Mouse (Mus musculus): ENCODE data around the gene Adat3. TPM values are rescaled to one million over a fixed set of nuclear protein-coding genes. Genes with fewer than 3 reads are reported as not detected.
A peak's percentile ranks its signal among the peaks of the same experiment; 100 is the strongest.

The Adat3 gene
- polyA plus RNA-seq, 1 experiment from 2014 or later: 4.8 TPM

GRCm38 (mm10) chr10:80619465-80620244, 17.0 kb downstream of the Adat3 start:
- no peak overlapping the region for H3K4me2 ChIP-seq
- no peaks in the 10 kb centered on the region for H3K9me3 ChIP-seq (replicated peaks)
- 37% methylated on average over 8 of the region's 8 CpGs for WGBS
- H3K36me3 ChIP-seq (ENCODE audit: poor library complexity, severe bottlenecking): peaks cover 15% of the 10 kb centered on the region
- no peak for ATAC-seq
- no peak overlapping the region for H3K9ac ChIP-seq
- H3K4me3 ChIP-seq: no peak overlapping the region
- H3K27me3 ChIP-seq: no peaks in the 10 kb centered on the region
- H3K4me1 ChIP-seq: peaks cover 24% of the 10 kb centered on the region
- H3K27ac ChIP-seq: no peak overlapping the region

DNA sequence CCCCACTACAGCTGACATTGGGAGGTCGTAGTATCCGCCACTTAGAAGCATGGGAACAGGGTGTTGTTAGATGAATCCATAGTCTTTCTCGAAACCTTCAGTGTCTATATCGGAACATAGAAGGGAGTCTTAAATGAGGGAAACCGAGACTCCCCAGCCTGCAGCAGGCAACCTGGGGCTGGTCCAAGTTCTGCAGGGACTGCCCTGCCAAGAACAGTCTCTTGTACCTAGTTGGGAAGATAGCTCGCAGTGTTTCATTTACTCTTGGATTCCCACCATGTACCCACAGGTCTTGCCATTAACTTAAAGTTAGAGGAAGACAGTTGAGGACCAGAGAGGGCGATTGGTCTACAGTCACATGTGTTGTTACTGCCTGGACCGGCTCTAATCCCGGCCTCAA, 17.7 kb downstream of the Adat3 start:
- Histone ChIP-seq H3K9ac (no peak overlapping the region), H3K9me3 (replicated peaks) (no peaks in the 10 kb centered on the region), H3K36me3 (ENCODE audit: poor library complexity, severe bottlenecking) (peaks cover 8% of the 10 kb centered on the region), H3K4me3 (no peak overlapping the region), H3K27me3 (no peaks in the 10 kb centered on the region), H3K4me2 (no peak overlapping the region), H3K27ac (no peak overlapping the region), H3K4me1 (peaks cover 32% of the 10 kb centered on the region)
- ATAC-seq: no peak
- 88% methylated on average over 9 of the region's 9 CpGs for WGBS

- Histone ChIP-seq H3K4me1 (peaks cover 36% of the 10 kb centered on the region), H3K27me3 (no peaks in the 10 kb centered on the region), H3K9me3 (replicated peaks) (no peaks in the 10 kb centered on the region), H3K27ac (peak overlapping the region; percentile 95), H3K9ac (peak overlapping the region; percentile 67), H3K4me2 (peak overlapping the region; percentile 99), H3K36me3 (ENCODE audit: poor library complexity, severe bottlenecking) (peaks cover 2% of the 10 kb centered on the region; the same call in 1 of the 2 replicates), H3K4me3 (peak overlapping the region; percentile 88)
- no peak for ATAC-seq
- WGBS: 56% methylated on average over 16 of the region's 16 CpGs
These were observed 18.4 kb downstream of the Adat3 start for GRCm38 (mm10) chr10:80620796-80621689.

DNA sequence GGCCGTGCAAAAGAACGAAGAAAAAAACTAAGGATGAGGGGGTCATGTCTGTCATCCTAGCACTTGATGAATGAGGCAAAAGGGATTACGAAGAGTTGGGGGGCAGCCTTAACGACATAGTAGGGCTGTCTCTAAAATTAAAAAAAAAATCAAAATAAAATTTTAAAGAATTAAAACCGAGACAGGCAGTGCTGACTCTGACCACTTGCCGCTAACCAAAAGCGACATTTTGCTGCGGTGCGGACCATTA, 18.9 kb downstream of the Adat3 start:
- H3K4me2 ChIP-seq: peak overlapping the region; percentile 99
- no peaks in the 10 kb centered on the region for H3K27me3 ChIP-seq
- 4% methylated on average over 9 of the region's 9 CpGs for WGBS
- H3K36me3 ChIP-seq (ENCODE audit: poor library complexity, severe bottlenecking): no peaks in the 10 kb centered on the region
- ATAC-seq: peak; percentile 2; the same call in 1 of the 2 replicates
- H3K4me1 ChIP-seq: peaks cover 36% of the 10 kb centered on the region
- H3K27ac ChIP-seq: peak overlapping the region; percentile 95
- H3K9me3 ChIP-seq (replicated peaks): no peaks in the 10 kb centered on the region
- H3K4me3 ChIP-seq: peak overlapping the region; percentile 88
- peak overlapping the region; percentile 67 for H3K9ac ChIP-seq

DNA sequence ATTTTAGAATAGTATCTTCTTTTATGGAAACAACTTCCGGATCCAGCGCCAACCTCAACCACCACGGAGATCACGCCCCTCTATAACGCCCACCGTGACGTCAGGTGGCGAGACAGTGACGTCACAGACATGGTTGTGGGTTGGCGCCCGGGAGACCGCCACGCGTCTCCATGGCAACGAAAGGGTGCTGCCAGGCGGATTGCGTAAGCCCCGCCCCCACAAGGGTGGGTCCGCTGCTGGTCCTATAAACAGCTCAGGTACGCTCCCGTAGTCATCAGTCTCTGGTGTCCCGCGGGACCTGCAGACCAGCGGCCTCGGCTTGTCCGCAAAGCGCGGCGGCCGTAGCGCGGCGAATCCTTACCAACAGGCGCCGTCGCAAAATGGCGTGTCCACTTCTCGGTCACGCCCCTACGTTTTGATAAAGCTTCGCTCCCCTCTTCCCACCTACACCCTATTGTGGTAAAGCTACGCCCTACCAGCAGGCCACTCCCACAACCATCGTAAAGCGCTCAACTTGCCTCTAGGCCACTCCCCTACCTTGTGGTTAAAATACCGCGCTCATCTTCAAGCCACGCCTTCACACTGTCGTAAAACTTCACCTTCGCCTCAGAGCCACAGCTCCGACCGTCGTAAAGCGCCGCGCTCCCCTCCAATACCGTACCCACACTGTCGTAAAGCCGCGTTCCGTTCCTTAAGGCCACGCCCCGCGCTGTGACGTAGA, 19.4 kb downstream of the Adat3 start:
- peak; percentile 96 for ATAC-seq
- Histone ChIP-seq H3K27ac (peak overlapping the region; percentile 95), H3K27me3 (no peaks in the 10 kb centered on the region), H3K9ac (peak overlapping the region; percentile 93), H3K4me3 (peak overlapping the region; percentile 88), H3K4me2 (peak overlapping the region; percentile 99), H3K36me3 (ENCODE audit: poor library complexity, severe bottlenecking) (no peaks in the 10 kb centered on the region), H3K4me1 (peaks cover 36% of the 10 kb centered on the region), H3K9me3 (replicated peaks) (no peaks in the 10 kb centered on the region)
- WGBS: under 1% methylated on average over 64 of the region's 64 CpGs

DNA sequence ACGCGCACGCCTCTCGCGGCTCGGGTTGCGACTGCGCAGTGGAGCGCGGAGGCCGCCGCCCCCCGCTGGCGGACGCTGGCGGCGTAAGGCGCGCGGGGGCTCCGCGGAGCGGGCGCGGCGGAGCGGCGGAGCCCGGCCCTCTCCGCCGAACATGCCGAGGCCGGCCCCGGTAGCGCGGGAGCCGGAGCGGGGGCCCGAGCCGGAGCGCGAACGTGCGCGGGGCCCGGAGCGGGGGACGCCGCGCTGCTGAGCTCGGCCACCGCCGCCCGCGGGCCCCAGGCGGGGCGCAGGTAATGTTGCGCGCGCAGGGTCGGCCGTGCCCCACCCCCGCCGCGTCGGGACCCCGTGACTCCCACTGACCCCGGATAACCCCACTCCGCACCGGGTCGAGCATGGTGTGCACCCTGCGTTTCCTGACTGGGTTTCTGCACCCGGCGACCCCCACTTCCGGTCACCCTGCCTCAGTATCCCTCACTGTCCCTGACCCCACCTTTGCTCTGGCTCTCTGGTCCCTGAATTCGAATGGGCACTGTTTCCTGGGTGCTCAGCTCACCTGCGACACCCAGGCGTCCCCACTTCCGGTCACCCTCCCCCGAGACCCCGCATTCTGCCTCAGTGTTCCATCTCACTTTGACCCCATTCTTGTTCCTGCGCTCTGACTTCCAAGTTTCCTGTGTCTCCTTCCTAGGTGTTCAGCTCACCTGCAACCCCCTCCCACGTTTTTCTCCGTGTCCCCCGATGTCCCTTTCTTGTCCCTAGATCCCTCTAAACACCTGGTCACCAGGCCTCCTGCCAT, 20.2 kb downstream of the Adat3 start, which contains the start of gene Csnk1g2:
TSS of gene Csnk1g2 (plus strand) at position 178 of the 796 bp plus-strand sequence.
- peak; percentile 2 for ATAC-seq
- Histone ChIP-seq H3K4me1 (peaks cover 42% of the 10 kb centered on the region), H3K4me2 (peak within 1 kb of the TSS; percentile 99), H3K9me3 (replicated peaks) (no peaks in the 10 kb centered on the region), H3K9ac (peak within 1 kb of the TSS; percentile 93), H3K27me3 (no peaks in the 10 kb centered on the region), H3K4me3 (peak within 1 kb of the TSS; percentile 88), H3K27ac (peak within 1 kb of the TSS; percentile 95), H3K36me3 (ENCODE audit: poor library complexity, severe bottlenecking) (no peaks in the 10 kb centered on the region)
- under 1% methylated on average over 73 of the region's 85 CpGs for WGBS

DNA sequence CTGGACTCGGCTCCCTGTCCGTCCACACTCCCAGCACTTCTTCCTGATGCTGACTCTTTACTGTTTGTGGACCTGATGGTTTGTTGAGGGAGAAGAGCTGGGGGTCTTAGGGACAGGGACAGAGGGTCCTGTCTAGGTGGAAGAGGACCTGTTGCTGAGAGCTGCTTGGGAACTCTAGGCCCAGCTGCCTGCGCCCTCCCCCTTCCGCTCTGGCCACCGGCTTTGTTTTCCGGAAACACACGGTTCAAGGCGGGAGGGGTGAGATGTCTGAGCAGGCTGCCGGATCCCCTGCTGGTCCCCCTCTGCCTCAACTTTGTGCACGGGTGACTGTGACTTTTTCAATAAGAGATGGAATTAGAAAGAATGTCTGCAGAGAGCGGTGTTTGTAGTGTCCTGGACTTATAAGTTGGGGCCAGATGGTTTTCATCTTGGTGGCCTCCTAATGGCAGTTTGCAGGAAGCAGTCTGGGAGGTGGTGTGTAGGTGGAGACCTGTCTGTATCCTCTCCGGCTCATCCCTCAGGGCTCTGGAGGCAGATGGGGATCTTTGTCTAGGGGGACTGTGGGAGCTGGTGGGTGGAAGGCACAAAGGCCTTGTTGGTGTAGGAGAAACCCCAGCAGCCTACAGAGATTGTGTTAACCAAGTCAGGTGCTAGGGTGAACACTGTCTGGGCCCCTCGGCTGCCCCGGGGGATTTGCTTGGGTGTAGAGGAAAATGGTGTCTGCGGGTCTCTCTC, 20.9 kb downstream of the Adat3 start:
- Histone ChIP-seq H3K27me3 (no peaks in the 10 kb centered on the region), H3K27ac (peak overlapping the region; percentile 78), H3K9me3 (replicated peaks) (no peaks in the 10 kb centered on the region), H3K9ac (peak overlapping the region; percentile 93), H3K4me2 (peak overlapping the region; percentile 99), H3K4me3 (peak overlapping the region; percentile 88), H3K4me1 (peaks cover 42% of the 10 kb centered on the region), H3K36me3 (ENCODE audit: poor library complexity, severe bottlenecking) (no peaks in the 10 kb centered on the region)
- 19% methylated on average over 15 of the region's 15 CpGs for WGBS
- no peak for ATAC-seq

DNA sequence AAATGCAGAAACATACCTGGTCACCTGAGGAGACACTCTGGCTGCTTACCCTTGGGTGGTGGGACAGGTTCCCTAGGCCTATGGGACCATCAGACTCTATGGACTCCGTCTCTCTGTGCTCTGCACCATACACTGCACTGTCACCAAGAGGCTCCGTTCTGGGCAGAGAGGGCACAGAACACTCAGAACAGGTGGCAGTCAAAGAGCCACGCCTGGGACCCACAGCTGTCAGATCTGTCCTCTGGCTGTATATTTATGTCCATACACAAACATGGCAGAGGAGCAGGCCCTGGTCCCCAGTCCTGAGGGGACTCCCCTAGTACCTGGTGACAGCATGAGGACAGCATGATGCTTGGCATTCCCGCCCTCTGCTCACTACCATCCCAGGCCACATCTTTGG, 23.1 kb downstream of the Adat3 start:
- no peak for ATAC-seq
- H3K4me3 ChIP-seq: no peak overlapping the region
- H3K9me3 ChIP-seq (replicated peaks): no peaks in the 10 kb centered on the region
- WGBS: 94% methylated on average over 4 of the region's 4 CpGs
- no peak overlapping the region for H3K27ac ChIP-seq
- H3K4me1 ChIP-seq: peaks cover 42% of the 10 kb centered on the region
- no peak overlapping the region for H3K4me2 ChIP-seq
- H3K36me3 ChIP-seq (ENCODE audit: poor library complexity, severe bottlenecking): peaks cover 13% of the 10 kb centered on the region; the same call in 1 of the 2 replicates
- no peaks in the 10 kb centered on the region for H3K27me3 ChIP-seq
- 0 out of 2 replicates have a peak overlapping the region, but pooled peaks have one; percentile 93 for H3K9ac ChIP-seq

GRCm38 (mm10) chr10:80627685-80628084, 25.0 kb downstream of the Adat3 start:
- Histone ChIP-seq H3K27ac (no peak overlapping the region), H3K27me3 (no peaks in the 10 kb centered on the region), H3K9me3 (replicated peaks) (no peaks in the 10 kb centered on the region), H3K9ac (no peak overlapping the region), H3K4me1 (peaks cover 34% of the 10 kb centered on the region), H3K36me3 (ENCODE audit: poor library complexity, severe bottlenecking) (peaks cover 13% of the 10 kb centered on the region; the same call in 1 of the 2 replicates), H3K4me3 (no peak overlapping the region), H3K4me2 (no peak overlapping the region)
- no peak for ATAC-seq
- 69% methylated on average over 2 of the region's 2 CpGs for WGBS

GRCm38 (mm10) chr10:80628925-80629324, 26.2 kb downstream of the Adat3 start:
- WGBS: 89% methylated on average over 9 of the region's 9 CpGs
- H3K4me2 ChIP-seq: no peak overlapping the region
- no peaks in the 10 kb centered on the region for H3K9me3 ChIP-seq (replicated peaks)
- peaks cover 15% of the 10 kb centered on the region for H3K36me3 ChIP-seq (ENCODE audit: poor library complexity, severe bottlenecking)
- H3K9ac ChIP-seq: no peak overlapping the region
- no peak overlapping the region for H3K27ac ChIP-seq
- ATAC-seq: no peak
- H3K4me3 ChIP-seq: no peak overlapping the region
- peaks cover 25% of the 10 kb centered on the region for H3K4me1 ChIP-seq
- H3K27me3 ChIP-seq: no peaks in the 10 kb centered on the region

DNA sequence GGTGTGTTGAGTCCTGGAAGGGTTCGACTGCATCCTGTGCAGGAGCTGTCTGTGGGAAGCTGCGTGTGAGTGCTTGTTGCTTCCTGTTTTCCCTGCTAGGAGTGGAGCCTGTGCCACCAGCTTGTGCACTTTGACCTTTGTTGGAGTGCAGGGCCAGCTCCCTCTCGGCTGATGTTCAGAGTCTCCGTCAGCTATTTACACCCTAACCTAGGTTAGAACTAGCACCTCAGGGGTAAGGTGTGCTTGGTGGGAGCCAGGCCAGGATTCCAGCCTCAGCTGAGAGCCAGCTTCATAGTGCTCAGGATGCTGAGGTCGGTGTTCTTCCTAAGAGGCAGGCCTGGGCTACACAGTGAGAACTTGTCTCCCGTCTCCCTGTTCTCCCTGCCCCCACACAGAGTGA, 32.7 kb downstream of the Adat3 start:
- Histone ChIP-seq H3K9ac (no peak overlapping the region), H3K4me1 (no peaks in the 10 kb centered on the region), H3K4me2 (no peak overlapping the region), H3K27me3 (no peaks in the 10 kb centered on the region), H3K27ac (no peak overlapping the region), H3K4me3 (no peak overlapping the region), H3K36me3 (ENCODE audit: poor library complexity, severe bottlenecking) (peaks cover 68% of the 10 kb centered on the region), H3K9me3 (replicated peaks) (no peaks in the 10 kb centered on the region)
- 93% methylated on average over 6 of the region's 6 CpGs for WGBS
- ATAC-seq: no peak

Data from forebrain, embryonic 13.5 days (tissue).